Mouse (Mus musculus): Measurements from ENCODE around the gene D6Ertd527e. TPM values are rescaled to one million over a fixed set of nuclear protein-coding genes. Genes with fewer than 3 reads are reported as not detected.
A peak's percentile ranks its signal among the peaks of the same experiment; 100 is the strongest.
"Not testable (repeated sequence)": the region's sequence is repeated elsewhere in the genome, so short reads cannot be mapped to it uniquely, and the experiment has no call there.

The D6Ertd527e gene
- polyA plus RNA-seq, 1 experiment from 2014 or later = not detected

GRCm38 (mm10) chr6:87092476-87092875 is 12.1 kb upstream of the D6Ertd527e start:
- H3K4me2 ChIP-seq (replicated peaks) = no peak overlapping the region
- no peaks in the 10 kb centered on the region for H3K9me3 ChIP-seq
- H3K27ac ChIP-seq (replicated peaks) = no peak overlapping the region
- WGBS = 93% methylated on average over 5 of the region's 5 CpGs
- H3K36me3 ChIP-seq = peaks cover 24% of the 10 kb centered on the region
- H3K9ac ChIP-seq (replicated peaks) = no peak overlapping the region
- no peaks in the 10 kb centered on the region for H3K27me3 ChIP-seq
- ATAC-seq (replicated peaks) = no peak
- H3K4me1 ChIP-seq = no peaks in the 10 kb centered on the region
- no peak overlapping the region for H3K4me3 ChIP-seq

DNA sequence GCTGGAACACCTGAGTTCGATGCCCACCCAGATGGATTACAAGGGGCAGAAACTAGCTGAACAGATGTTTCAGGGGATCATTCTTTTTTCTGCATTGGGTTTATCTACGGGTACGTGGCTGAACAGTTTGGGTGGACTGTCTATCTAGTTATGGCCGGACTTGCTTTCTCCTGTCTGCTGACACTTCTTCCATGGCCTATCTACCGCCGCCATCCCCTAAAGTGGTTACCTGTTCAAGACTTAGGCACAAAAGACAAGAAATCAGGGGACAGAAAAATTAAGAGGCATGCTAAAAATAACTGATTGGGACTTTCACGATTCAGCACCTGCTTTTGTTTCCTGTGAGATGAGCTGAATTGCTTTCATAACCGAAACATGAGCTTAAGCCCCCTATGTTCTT is 10.9 kb upstream of the D6Ertd527e start:
- not testable (repeated sequence) for H3K4me2 ChIP-seq (replicated peaks)

DNA sequence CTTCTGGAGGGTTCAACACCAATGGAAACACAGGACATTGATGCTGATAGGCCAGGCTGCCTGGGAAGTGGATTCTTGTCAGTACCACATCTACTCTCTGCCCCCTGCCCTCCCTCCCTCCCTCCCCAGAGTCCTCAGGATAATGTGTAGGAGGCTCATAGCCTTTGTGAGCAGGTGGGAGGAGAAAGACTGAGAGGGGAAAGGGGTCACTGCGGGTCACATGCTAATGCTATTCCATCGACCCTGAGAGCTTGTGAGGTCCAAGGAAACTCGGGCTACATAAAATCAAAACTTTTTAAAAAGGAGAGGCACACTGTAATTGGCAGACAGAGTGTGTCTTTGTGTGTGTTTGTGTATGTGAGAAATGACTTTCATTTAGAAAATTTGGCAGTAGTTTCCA is 5.3 kb upstream of the D6Ertd527e start:
- peaks cover 19% of the 10 kb centered on the region for H3K4me1 ChIP-seq
- H3K27ac ChIP-seq (replicated peaks) = no peak overlapping the region
- WGBS = 21% methylated on average over 3 of the region's 3 CpGs
- no peak for ATAC-seq (replicated peaks)
- no peaks in the 10 kb centered on the region for H3K27me3 ChIP-seq
- H3K4me2 ChIP-seq (replicated peaks) = no peak overlapping the region
- H3K4me3 ChIP-seq = no peak overlapping the region
- no peaks in the 10 kb centered on the region for H3K9me3 ChIP-seq
- H3K9ac ChIP-seq (replicated peaks) = no peak overlapping the region
- no peaks in the 10 kb centered on the region for H3K36me3 ChIP-seq

More for the DNA sequence above, 10.9 kb upstream of the D6Ertd527e start:
- ATAC-seq (replicated peaks); H3K9me3 ChIP-seq; H3K4me1 ChIP-seq; H3K9ac ChIP-seq (replicated peaks); H3K27me3 ChIP-seq; H3K27ac ChIP-seq (replicated peaks); H3K4me3 ChIP-seq: not testable (repeated sequence)
- 95% methylated on average over 8 of the region's 8 CpGs for WGBS
- peaks cover 14% of the 10 kb centered on the region for H3K36me3 ChIP-seq

GRCm38 (mm10) chr6:87099671-87100296 is 4.8 kb upstream of the D6Ertd527e start:
- H3K27ac ChIP-seq (replicated peaks) = no peak overlapping the region
- H3K36me3 ChIP-seq = no peaks in the 10 kb centered on the region
- WGBS = 42% methylated on average over 7 of the region's 7 CpGs
- H3K9ac ChIP-seq (replicated peaks) = no peak overlapping the region
- H3K4me2 ChIP-seq (replicated peaks) = no peak overlapping the region
- ATAC-seq (replicated peaks) = no peak
- no peak overlapping the region for H3K4me3 ChIP-seq
- H3K27me3 ChIP-seq = no peaks in the 10 kb centered on the region
- no peaks in the 10 kb centered on the region for H3K9me3 ChIP-seq
- peaks cover 19% of the 10 kb centered on the region for H3K4me1 ChIP-seq

DNA sequence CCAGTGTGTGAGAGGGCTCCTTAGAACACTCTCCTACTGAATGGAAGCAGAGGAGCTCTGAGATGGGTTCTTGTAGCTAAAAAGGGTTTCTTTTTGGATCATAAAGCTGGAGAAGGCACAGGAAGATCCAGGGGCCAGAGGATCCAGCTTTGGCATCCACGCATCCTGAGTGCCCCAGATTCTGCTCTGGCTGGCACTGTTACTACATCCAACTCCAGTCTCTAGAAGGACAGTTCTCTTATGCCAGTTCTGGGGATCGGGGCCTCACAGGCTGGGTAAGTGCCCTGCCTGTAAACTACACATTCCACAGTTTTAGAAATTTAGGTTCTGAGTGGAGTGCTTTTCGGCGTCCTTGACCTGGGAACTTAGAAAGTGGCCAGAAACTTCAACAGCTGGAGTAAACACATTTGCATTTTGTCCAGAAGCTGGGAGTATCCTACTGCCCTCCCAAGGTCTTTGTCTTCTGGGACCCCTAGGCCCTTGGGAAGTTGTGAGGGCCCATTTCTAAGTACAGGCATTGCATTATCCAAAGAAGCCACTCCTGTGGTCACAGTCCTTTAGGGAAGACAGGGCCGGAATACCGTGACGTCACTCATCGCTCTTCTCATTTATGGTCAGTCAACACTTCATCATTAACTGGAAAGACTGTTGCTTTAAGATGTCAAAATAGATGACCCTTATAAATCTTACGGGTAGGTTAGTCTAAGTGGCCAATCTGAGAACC is 4.1 kb upstream of the D6Ertd527e start:
- Histone ChIP-seq H3K9ac (replicated peaks) (no peak overlapping the region), H3K36me3 (no peaks in the 10 kb centered on the region), H3K4me3 (no peak overlapping the region), H3K27ac (replicated peaks) (no peak overlapping the region), H3K4me2 (replicated peaks) (no peak overlapping the region), H3K9me3 (no peaks in the 10 kb centered on the region), H3K27me3 (no peaks in the 10 kb centered on the region), H3K4me1 (peaks cover 19% of the 10 kb centered on the region)
- ATAC-seq (replicated peaks) = no peak
- WGBS = 84% methylated on average over 9 of the region's 9 CpGs

DNA sequence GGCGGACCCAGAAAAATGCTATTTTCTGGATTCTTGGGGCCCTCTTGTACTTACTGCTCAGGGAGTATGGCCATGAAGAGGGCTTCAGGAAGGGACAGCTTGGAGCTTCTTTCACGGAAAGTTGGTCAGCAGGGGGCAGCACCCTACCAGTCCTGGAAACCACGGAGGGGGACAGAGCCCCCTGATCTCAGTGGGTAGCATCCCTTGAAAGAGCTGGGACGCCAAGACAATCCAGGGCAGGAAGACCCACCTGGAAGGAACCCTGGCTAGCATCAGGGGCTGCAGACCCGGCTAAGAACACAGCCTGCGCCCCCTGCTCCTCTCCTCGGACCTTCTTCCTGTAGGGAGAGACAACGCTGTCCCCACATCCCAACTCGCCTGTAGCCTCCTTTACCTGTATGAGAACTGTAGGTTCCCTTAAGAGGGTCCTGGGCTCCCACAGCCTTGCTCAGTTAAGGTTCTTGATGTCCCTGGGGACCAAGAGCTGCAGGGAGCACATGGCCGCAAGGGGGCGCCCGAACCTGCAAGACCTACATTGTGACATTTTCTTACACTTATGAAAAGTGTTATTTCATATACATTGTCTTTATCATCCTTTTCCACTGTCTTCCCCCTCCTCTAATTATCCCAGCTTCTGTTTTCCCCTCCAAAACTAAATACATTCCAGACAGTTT is 3.1 kb upstream of the D6Ertd527e start:
- peak; percentile 73 for ATAC-seq (replicated peaks)
- 16% methylated on average over 12 of the region's 12 CpGs for WGBS
- no peaks in the 10 kb centered on the region for H3K9me3 ChIP-seq
- H3K36me3 ChIP-seq = no peaks in the 10 kb centered on the region
- H3K27me3 ChIP-seq = no peaks in the 10 kb centered on the region
- H3K9ac ChIP-seq (replicated peaks) = peak overlapping the region; percentile 35; the same call in 1 of the 2 replicates
- H3K27ac ChIP-seq (replicated peaks) = no peak overlapping the region
- H3K4me3 ChIP-seq = peak overlapping the region; percentile 21
- peak overlapping the region; percentile 49 for H3K4me2 ChIP-seq (replicated peaks)
- H3K4me1 ChIP-seq = peaks cover 19% of the 10 kb centered on the region

DNA sequence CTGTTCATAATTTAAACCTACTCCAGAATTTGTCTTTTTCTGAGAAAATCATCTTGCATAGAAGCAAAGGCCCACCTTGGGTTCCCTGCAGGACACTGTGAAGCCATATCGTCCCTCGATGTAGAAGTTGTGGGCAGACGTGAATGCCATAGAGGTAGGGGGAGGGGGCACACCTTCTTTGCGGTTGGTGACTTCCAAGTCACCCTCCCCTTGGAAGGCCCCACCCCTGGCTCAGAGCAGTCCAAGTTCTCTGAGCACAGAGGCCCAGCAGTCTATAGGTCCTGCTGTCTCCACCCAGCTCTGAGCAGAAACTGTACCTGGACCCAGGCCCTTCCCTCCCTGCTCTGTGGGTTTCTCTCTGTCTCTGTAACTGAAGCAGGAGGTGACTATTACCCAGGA is 2.6 kb upstream of the D6Ertd527e start:
- Histone ChIP-seq H3K27me3 (no peaks in the 10 kb centered on the region), H3K36me3 (no peaks in the 10 kb centered on the region), H3K27ac (replicated peaks) (no peak overlapping the region), H3K4me3 (no peak overlapping the region), H3K9ac (replicated peaks) (no peak overlapping the region), H3K4me2 (replicated peaks) (no peak overlapping the region), H3K9me3 (no peaks in the 10 kb centered on the region), H3K4me1 (peaks cover 19% of the 10 kb centered on the region)
- ATAC-seq (replicated peaks) = 0 out of 2 replicates have a peak, but pooled peaks have one; percentile 20
- 30% methylated on average over 4 of the region's 4 CpGs for WGBS

- Histone ChIP-seq H3K4me1 (peaks cover 19% of the 10 kb centered on the region), H3K27me3 (no peaks in the 10 kb centered on the region), H3K27ac (replicated peaks) (no peak overlapping the region), H3K9me3 (no peaks in the 10 kb centered on the region), H3K4me2 (replicated peaks) (no peak overlapping the region), H3K36me3 (no peaks in the 10 kb centered on the region), H3K4me3 (no peak overlapping the region), H3K9ac (replicated peaks) (no peak overlapping the region)
- 30% methylated on average over 7 of the region's 7 CpGs for WGBS
- ATAC-seq (replicated peaks) = no peak
These were observed 2.1 kb upstream of the D6Ertd527e start for GRCm38 (mm10) chr6:87102421-87102911.

DNA sequence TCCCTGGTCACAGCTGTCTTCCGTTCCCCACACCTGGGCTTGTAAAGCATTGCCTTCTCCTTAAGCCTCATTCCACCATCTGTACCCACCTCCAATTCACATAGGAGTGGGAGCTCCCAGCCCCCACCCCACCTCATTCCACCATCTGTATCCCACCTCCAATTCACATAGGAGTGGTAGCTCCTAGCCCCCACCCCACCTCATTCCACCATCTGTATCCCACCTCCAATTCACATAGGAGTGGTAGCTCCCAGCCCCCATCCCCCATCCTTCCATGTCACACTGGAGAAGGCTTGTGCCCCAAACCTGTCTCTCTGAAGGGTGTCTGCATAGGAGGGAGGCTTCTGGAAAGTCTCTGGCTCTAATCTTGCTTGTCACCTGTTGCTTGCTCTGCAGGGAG is 1.2 kb upstream of the D6Ertd527e start:
- WGBS = 96% methylated on average over 1 of the region's 1 CpGs
- ATAC-seq (replicated peaks) = no peak
- no peak overlapping the region for H3K4me2 ChIP-seq (replicated peaks)

DNA sequence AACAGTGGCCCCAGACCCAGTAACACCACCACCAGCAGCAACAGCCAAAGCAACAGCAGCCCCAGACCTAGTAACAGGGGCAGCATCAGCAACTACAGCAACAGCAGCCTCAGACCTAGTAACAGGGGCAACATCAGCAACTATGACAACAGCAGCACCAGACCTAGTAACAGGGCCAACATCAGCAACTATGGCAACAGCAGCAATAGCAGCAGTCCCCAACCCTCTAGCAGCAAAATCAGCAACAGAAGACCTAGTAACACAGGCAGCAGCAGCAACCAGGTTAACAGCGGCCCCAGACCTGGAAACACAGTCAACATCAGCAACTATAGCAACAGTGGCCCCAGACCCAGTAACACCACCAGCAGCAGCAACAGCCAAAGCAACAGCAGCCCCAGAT is 6.9 kb downstream of the D6Ertd527e start:
- 81% methylated on average over 1 of the region's 1 CpGs for WGBS
- ATAC-seq (replicated peaks) = no peak

More for the DNA sequence above, 1.2 kb upstream of the D6Ertd527e start:
- no peak overlapping the region for H3K4me3 ChIP-seq
- no peak overlapping the region for H3K27ac ChIP-seq (replicated peaks)
- H3K27me3 ChIP-seq = no peaks in the 10 kb centered on the region
- H3K9ac ChIP-seq (replicated peaks) = no peak overlapping the region
- no peaks in the 10 kb centered on the region for H3K36me3 ChIP-seq
- peaks cover 19% of the 10 kb centered on the region for H3K4me1 ChIP-seq
- H3K9me3 ChIP-seq = no peaks in the 10 kb centered on the region

DNA sequence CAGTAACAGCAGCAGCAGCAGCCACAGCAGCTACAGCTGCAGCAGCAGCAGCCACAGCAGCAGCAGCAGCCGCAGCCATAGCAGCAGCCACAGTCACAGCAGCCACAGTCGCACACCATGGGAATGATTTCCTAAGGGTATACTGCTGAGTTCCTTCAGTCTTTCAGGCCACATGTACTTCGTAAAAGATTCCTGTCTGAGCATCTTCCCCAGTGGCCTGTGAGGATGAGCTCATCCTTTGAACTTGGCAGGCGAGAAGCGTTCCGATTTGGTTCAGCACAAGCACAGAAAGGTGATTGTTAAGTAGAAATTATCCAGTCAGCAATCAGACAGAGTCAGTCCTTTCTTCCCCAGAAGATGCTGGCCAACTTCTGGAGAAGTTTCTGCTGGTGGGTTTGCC is 7.6 kb downstream of the D6Ertd527e start:
- H3K4me2 ChIP-seq (replicated peaks) = no peak overlapping the region
- H3K36me3 ChIP-seq = no peaks in the 10 kb centered on the region
- H3K4me1 ChIP-seq = no peaks in the 10 kb centered on the region
- ATAC-seq (replicated peaks) = no peak
- H3K27me3 ChIP-seq = no peaks in the 10 kb centered on the region
- H3K9me3 ChIP-seq = no peaks in the 10 kb centered on the region
- H3K4me3 ChIP-seq = no peak overlapping the region
- H3K9ac ChIP-seq (replicated peaks) = no peak overlapping the region
- H3K27ac ChIP-seq (replicated peaks) = no peak overlapping the region
- 77% methylated on average over 6 of the region's 6 CpGs for WGBS

More for the DNA sequence above, 6.9 kb downstream of the D6Ertd527e start:
- Histone ChIP-seq H3K36me3 (no peaks in the 10 kb centered on the region), H3K27ac (replicated peaks) (no peak overlapping the region), H3K4me3 (no peak overlapping the region), H3K9me3 (no peaks in the 10 kb centered on the region), H3K4me2 (replicated peaks) (no peak overlapping the region), H3K27me3 (no peaks in the 10 kb centered on the region), H3K9ac (replicated peaks) (no peak overlapping the region), H3K4me1 (no peaks in the 10 kb centered on the region)

DNA sequence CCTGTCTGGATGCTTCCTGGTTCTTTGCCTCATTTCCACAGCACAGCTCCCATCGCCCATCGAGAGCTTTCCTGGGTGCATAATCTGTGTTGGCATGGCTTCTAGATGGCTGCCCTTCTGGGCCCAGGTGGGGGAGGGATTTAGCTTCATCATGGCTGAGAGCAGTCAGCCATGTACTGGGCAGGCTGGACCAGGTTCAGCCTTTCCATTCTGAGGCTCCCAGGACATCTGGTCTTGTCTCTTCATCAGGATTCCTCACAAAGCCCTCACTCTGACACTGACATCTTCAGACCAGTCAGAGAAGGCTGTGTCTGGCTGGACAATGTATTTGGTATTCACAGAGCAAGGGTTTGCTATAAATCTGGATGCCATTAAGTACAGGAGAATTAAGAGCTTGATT is 11.4 kb downstream of the D6Ertd527e start:
- Histone ChIP-seq H3K36me3 (no peaks in the 10 kb centered on the region), H3K27ac (replicated peaks) (no peak overlapping the region), H3K4me3 (no peak overlapping the region), H3K27me3 (no peaks in the 10 kb centered on the region), H3K4me1 (no peaks in the 10 kb centered on the region), H3K4me2 (replicated peaks) (no peak overlapping the region), H3K9ac (replicated peaks) (no peak overlapping the region), H3K9me3 (no peaks in the 10 kb centered on the region)
- 84% methylated on average over 2 of the region's 2 CpGs for WGBS
- ATAC-seq (replicated peaks) = no peak
